Mouse (Mus musculus) limb, embryonic 11.5 days (tissue): ENCODE data around the gene Fam169b. TPM values are rescaled to one million over a fixed set of nuclear protein-coding genes. Genes with fewer than 3 reads are reported as not detected.

Experiments
- ATAC-seq: fragments of 200-750 bp; cut with Nextera tagmentation; 2 replicates; pipeline ENCODE4 v1.8.0; 2017; ENCODE audit warnings: low read depth; ENCODE audit not compliant: insufficient number of reproducible peaks, low FRiP score, low TSS enrichment
- DNase-seq: peaks from one replicate; pipeline ENCODE4 v3.0.0-alpha.2; 2015; ENCODE audit warnings: low spot score
- H3K27ac ChIP-seq: fragments of 300-500 bp; sonication (generic); replicated peaks from 2 replicates; pipeline ENCODE4 v1.5.1; 2014; ENCODE audit warnings: low read depth, mild to moderate bottlenecking, low read length
- H3K27me3 ChIP-seq: fragments of 300-500 bp; sonication (generic); 2 replicates; pipeline ENCODE4 v1.6.1; 2014; ENCODE audit warnings: mild to moderate bottlenecking, low read length, mixed read lengths; ENCODE audit not compliant: control insufficient read depth, insufficient read depth
- H3K36me3 ChIP-seq: fragments of 300-500 bp; sonication (generic); 2 replicates; pipeline ENCODE4 v1.6.1; 2014; ENCODE audit warnings: mild to moderate bottlenecking, low read length, moderate library complexity, mixed read lengths; ENCODE audit not compliant: control insufficient read depth, insufficient read depth
- H3K4me1 ChIP-seq: fragments of 300-500 bp; sonication (generic); 2 replicates; pipeline ENCODE4 v1.6.1; 2014; ENCODE audit warnings: low read length, mixed read lengths; ENCODE audit not compliant: control insufficient read depth, insufficient read depth
- H3K4me2 ChIP-seq: fragments of 300-500 bp; sonication (generic); 2 replicates; pipeline ENCODE4 v1.6.1; 2014; ENCODE audit warnings: low read depth, mild to moderate bottlenecking, moderate library complexity; ENCODE audit not compliant: severe bottlenecking
- H3K4me3 ChIP-seq: fragments of 300-500 bp; sonication (generic); 2 replicates; pipeline ENCODE4 v1.5.1; 2014; ENCODE audit warnings: low read depth, low read length
- H3K9ac ChIP-seq: fragments of 300-500 bp; sonication (generic); 2 replicates; pipeline ENCODE4 v1.6.1; 2014; ENCODE audit warnings: mild to moderate bottlenecking, low read length
- H3K9me3 ChIP-seq: fragments of 300-500 bp; sonication (generic); 2 replicates; pipeline ENCODE4 v1.6.1; 2016; ENCODE audit warnings: low read length; ENCODE audit not compliant: control insufficient read depth
- WGBS: fragments of 180-500 bp; shearing (Covaris S2); extraction: QIAGEN DNeasy Blood & Tissue Kit; methylation state at CpG from one replicate; pipeline ENCODE4 v1.1.7; 2014; 5-methylcytosine and 5-hydroxymethylcytosine counted together
- polyA plus RNA-seq: library from polyadenylated mRNA; unstranded; fragments of >200 nt; fragmentation: Nextera tagmentation; extraction: Ambion mirVana; gene quantifications from 2 replicates; pipeline ENCODE4 v1.2.1, GENCODE M21; 2014

Fam169b gene
- polyA plus RNA-seq, 1 experiment from 2014 or later, result 2.0 TPM

DNA sequence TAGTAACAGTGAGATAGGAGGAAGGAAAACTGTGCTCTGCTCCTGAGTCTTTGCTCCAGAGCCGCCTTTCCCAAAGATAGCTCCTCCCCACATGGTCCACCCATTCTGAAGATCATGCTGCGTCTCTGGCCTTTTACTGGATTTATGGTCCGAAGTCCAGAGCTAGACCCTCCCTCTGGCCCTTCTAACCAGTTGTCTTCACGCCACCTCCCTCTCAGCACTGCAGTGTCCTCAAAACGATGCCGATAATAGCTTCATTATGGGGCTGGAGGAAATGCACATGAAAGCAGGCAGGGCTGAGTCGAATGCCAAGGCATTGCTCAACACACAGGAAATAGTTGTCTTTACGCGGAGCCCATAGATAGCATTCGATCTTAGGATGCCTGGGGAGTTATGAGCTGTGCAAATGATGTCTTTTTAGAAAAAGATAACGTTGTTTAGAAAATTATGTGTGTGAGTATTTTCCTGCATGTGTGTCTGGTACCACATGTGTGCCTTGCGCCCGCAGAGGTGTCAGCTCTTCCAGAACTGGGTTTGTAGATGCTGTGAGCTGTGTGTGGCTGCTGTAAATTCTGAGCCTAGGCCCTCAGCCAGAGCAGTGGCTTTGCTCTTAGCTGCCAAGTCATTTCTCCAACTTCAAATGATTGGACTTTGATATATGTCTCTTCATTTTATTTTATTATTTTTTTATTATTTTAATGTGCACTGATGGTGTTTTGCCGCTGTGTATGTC lies 46.6 kb downstream of the Fam169b start:
- Histone ChIP-seq H3K4me1 (no peaks in the 10 kb centered on the region), H3K27me3 (no peaks in the 10 kb centered on the region), H3K9ac (no peak overlapping the region), H3K9me3 (no peaks in the 10 kb centered on the region), H3K4me3 (no peak overlapping the region), H3K36me3 (no peaks in the 10 kb centered on the region), H3K27ac (no peak overlapping the region), H3K4me2 (no peak overlapping the region)
- ATAC-seq, result no peak
- WGBS, result 64% methylated on average over 14 of the region's 14 CpGs
- DNase-seq, result no peak

DNA sequence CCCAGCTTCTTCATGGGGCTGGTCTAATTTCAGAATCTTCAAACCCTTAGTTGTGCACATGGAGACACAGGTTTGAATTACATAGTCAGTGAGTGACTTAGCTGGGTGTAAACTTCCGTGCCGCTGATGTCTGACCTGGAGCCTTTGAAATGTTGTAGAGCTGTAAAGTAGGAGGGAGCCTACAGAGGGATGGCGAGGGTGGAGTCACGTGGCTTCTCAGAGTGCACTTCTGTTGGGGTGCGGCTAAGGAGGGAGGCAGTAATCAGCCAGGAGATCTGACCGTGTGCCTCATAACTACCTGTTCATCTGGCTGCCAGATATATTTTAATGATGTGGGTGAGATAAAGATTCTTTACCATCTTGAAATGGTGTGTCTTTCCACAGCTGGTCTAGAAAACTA lies 49.4 kb downstream of the Fam169b start:
- no peaks in the 10 kb centered on the region for H3K27me3 ChIP-seq
- ATAC-seq (no peak), DNase-seq (no peak)
- no peak overlapping the region for H3K4me2 ChIP-seq
- H3K9ac ChIP-seq, result no peak overlapping the region
- no peaks in the 10 kb centered on the region for H3K4me1 ChIP-seq
- H3K9me3 ChIP-seq, result no peaks in the 10 kb centered on the region
- no peak overlapping the region for H3K4me3 ChIP-seq
- no peaks in the 10 kb centered on the region for H3K36me3 ChIP-seq
- WGBS, result 54% methylated on average over 6 of the region's 6 CpGs
- no peak overlapping the region for H3K27ac ChIP-seq

- no peaks in the 10 kb centered on the region for H3K36me3 ChIP-seq
- no peaks in the 10 kb centered on the region for H3K9me3 ChIP-seq
- H3K4me1 ChIP-seq, result no peaks in the 10 kb centered on the region
- H3K9ac ChIP-seq, result no peak overlapping the region
- H3K27me3 ChIP-seq, result no peaks in the 10 kb centered on the region
- ATAC-seq (no peak), DNase-seq (no peak)
- H3K4me3 ChIP-seq, result no peak overlapping the region
- H3K27ac ChIP-seq, result no peak overlapping the region
- no peak overlapping the region for H3K4me2 ChIP-seq
- WGBS, result 77% methylated on average over 7 of the region's 7 CpGs
Measured at GRCm38 (mm10) chr7:68326190-68326722, 52.6 kb downstream of the Fam169b start.

DNA sequence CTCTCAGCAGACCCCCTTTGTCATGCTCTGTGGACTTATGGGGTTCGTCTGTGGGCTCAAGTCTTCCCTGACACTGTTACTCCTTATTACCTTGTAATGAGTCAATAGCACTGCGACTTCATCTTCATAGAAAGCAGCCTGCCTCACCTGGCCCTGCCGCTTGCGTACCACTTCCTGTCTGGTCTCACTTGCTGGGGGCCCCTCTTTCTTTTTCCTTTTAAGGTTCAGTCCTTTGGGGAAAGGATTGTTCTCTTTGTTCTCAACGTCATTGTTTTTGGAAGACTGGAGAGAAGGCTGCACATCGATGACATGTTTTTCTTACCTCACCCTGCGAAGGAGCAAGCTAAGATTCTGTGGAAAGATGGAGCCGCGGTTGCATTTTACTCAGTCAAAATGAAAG lies 55.4 kb downstream of the Fam169b start:
- H3K4me1 ChIP-seq, result no peaks in the 10 kb centered on the region
- ATAC-seq (no peak), DNase-seq (no peak)
- H3K4me2 ChIP-seq, result no peak overlapping the region
- H3K27me3 ChIP-seq, result no peaks in the 10 kb centered on the region
- H3K9ac ChIP-seq, result no peak overlapping the region
- H3K9me3 ChIP-seq, result no peaks in the 10 kb centered on the region
- H3K27ac ChIP-seq, result no peak overlapping the region
- WGBS, result 88% methylated on average over 9 of the region's 9 CpGs
- no peaks in the 10 kb centered on the region for H3K36me3 ChIP-seq
- H3K4me3 ChIP-seq, result no peak overlapping the region

DNA sequence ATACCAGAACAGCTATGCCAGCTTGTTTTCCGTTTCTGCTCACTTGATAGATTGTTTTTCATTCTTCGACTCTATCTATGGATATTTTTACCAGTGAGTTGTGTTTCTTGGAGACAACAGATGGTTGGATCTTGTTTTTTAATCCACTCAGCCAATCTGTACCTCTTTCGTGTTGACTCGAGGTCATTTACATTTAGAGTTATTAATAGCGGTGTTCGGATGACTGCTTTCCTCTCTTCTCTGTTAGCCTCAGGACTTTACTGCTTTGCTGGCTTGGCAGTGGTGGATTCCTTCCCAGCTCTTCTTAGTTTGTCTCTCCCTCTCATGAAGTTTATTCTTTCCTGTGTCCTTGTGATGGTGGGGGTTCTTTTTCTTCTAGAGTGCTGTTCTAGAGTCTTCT lies 59.2 kb downstream of the Fam169b start:
- WGBS, result 93% methylated on average over 6 of the region's 6 CpGs
- no peak for DNase-seq
- no peaks in the 10 kb centered on the region for H3K27me3 ChIP-seq

GRCm38 (mm10) chr7:68337080-68337781 lies 63.6 kb downstream of the Fam169b start:
- Histone ChIP-seq H3K4me2 (no peak overlapping the region), H3K4me1 (no peaks in the 10 kb centered on the region), H3K4me3 (no peak overlapping the region), H3K27ac (no peak overlapping the region), H3K9me3 (no peaks in the 10 kb centered on the region), H3K9ac (no peak overlapping the region), H3K27me3 (no peaks in the 10 kb centered on the region), H3K36me3 (no peaks in the 10 kb centered on the region)
- no peak for DNase-seq
- WGBS, result 88% methylated on average over 8 of the region's 8 CpGs
- ATAC-seq, result no peak

More for the DNA sequence above, 59.2 kb downstream of the Fam169b start:
- no peaks in the 10 kb centered on the region for H3K9me3 ChIP-seq
- no peak overlapping the region for H3K9ac ChIP-seq
- no peak overlapping the region for H3K27ac ChIP-seq
- no peaks in the 10 kb centered on the region for H3K36me3 ChIP-seq
- no peak overlapping the region for H3K4me3 ChIP-seq
- H3K4me1 ChIP-seq, result no peaks in the 10 kb centered on the region
- ATAC-seq, result no peak
- no peak overlapping the region for H3K4me2 ChIP-seq

- Histone ChIP-seq H3K9ac (no peak overlapping the region), H3K4me2 (no peak overlapping the region), H3K9me3 (no peaks in the 10 kb centered on the region), H3K36me3 (no peaks in the 10 kb centered on the region), H3K27ac (no peak overlapping the region), H3K4me3 (no peak overlapping the region), H3K4me1 (no peaks in the 10 kb centered on the region), H3K27me3 (no peaks in the 10 kb centered on the region)
- DNase-seq, result no peak
- WGBS, result 90% methylated on average over 6 of the region's 6 CpGs
- no peak for ATAC-seq
Measured at GRCm38 (mm10) chr7:68338680-68339079, 65.0 kb downstream of the Fam169b start.

DNA sequence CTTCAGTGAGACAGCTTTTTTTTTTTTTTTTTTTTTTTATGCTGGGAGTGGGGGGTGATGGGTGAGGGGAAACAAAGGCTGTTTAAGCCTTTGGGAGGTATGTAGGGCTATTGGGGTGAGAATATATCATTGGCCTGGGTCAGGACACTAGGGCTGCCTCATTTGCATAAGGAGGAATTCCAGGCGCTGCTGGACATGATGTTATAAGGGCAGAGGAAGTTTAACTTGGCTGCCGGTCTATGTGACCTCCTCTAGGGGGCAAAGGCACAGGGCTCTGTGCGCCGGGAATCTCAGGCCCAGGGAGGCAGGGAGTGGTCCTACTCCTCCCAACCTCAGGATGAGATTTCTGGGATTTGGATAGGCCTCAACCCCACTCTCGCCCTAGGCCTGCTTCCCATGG lies 70.9 kb downstream of the Fam169b start:
- ATAC-seq (no peak), DNase-seq (no peak)
- no peak overlapping the region for H3K4me2 ChIP-seq
- no peak overlapping the region for H3K4me3 ChIP-seq
- H3K27me3 ChIP-seq, result no peaks in the 10 kb centered on the region
- no peaks in the 10 kb centered on the region for H3K4me1 ChIP-seq
- 59% methylated on average over 5 of the region's 5 CpGs for WGBS
- no peak overlapping the region for H3K27ac ChIP-seq
- H3K36me3 ChIP-seq, result no peaks in the 10 kb centered on the region
- no peak overlapping the region for H3K9ac ChIP-seq
- H3K9me3 ChIP-seq, result no peaks in the 10 kb centered on the region
